Mouse (Mus musculus): ENCODE measurements around the gene Cltc.

DNA sequence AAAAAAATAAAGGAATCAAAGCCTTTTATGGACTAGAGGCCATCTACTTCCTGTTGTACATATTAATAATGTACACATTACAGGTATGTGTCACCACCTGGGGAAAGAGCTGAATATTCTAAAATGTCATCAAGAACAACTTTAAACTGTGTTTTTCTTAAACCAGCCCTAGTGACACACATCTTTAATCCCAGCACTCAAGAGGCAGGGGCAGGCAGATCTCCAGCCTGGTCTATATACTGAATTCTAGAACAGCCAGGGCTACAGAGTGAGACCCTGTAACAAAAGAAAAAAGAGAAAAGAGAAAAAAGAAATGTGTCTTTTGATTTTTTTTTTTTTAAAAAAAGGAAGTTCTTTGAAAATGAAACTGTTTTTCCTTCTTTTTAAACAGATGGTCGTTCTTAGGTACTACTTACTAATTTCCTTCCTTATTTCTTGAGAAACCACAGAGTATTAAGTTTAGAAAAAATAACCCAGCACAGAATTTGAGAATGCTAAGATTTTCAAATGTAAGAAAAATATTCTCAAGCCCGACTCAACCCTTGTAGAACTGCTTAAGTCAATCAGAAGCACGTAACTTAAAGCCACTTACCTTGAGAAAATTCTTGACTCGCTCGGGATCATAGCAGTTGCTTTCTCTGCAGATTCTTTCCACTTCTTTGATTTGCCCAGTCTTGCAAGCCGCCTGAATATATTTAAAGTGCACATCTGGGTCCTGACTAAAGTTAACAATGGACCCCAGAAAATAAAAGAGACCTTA lies 39.9 kb downstream of the Cltc start:
- TF ChIP-seq CTCF (conservative IDR thresholded peaks at IDR 0.05; ENCODE audit: low read length) (no peak), NANOG (IDR thresholded peaks at IDR 0.05; ENCODE audit: borderline replicate concordance, low read length) (no peak)

All from E14TG2a.4 (cell line).